Comparison of ENCODE assay signal across 12 mouse cellular contexts in genomic region chr7:142498575-142498974, GRCm38 (mm10). TPM values are rescaled to one million over a fixed set of nuclear protein-coding genes. Genes with fewer than 3 reads are reported as not detected.
DNase-seq lines count a peak whose midpoint lies in the region; ATAC-seq and TF ChIP-seq lines count a peak whose summit lies in the region.
"Had no signal": no experiment of that assay in that cellular context is flagged by ENCODE, and none has a peak within 500 bp of the region (broad histone marks: within the 10 kb centered on the region; RNA-seq: fewer than 3 reads in every experiment).

Tnnt3 (plus strand) TSS chr7:142498836.

- H3K4me2 ChIP-seq in embryonic facial prominence, embryonic 14.5 days (ENCODE audit: low read depth, low read length), result no peak within 1 kb of the TSS
- no peak within 1 kb of the TSS for H3K4me2 ChIP-seq in limb, embryonic 12.5 days
- H3K4me2 ChIP-seq: liver, embryonic 13.5 days had no signal

- no peaks in the 10 kb centered on the region for H3K36me3 ChIP-seq in kidney, adult 2 months (ENCODE audit: control insufficient read depth, insufficient read depth, low read length)
- no peaks in the 10 kb centered on the region for H3K36me3 ChIP-seq in embryonic facial prominence, embryonic 14.5 days (ENCODE audit: control insufficient read depth, insufficient read depth, low read length)
- no peaks in the 10 kb centered on the region for H3K36me3 ChIP-seq in limb, embryonic 12.5 days
- H3K36me3 ChIP-seq: liver, embryonic 13.5 days had no signal

- no peak within 1 kb of the TSS for H3K27ac ChIP-seq in kidney, adult 2 months (ENCODE audit: insufficient read depth, low read depth, low read length)
- no peak within 1 kb of the TSS for H3K27ac ChIP-seq in brown adipose tissue, adult 24 weeks (replicated peaks; ENCODE audit: low read depth, low read length)
- H3K27ac ChIP-seq in embryonic facial prominence, embryonic 14.5 days (replicated peaks; ENCODE audit: low read depth, low read length), result peak within 1 kb of the TSS; percentile 62
- peak within 1 kb of the TSS; percentile 24; the same call in 1 of the 2 replicates for H3K27ac ChIP-seq in limb, embryonic 12.5 days
- H3K27ac ChIP-seq: liver, embryonic 13.5 days had no signal

- TF ChIP-seq CTCF in kidney, adult 2 months (conservative IDR thresholded peaks at IDR 0.05; ENCODE audit: insufficient read depth, insufficient read length, low read depth, low read length), result no peak

- H3K4me1 ChIP-seq in kidney, adult 2 months (ENCODE audit: control insufficient read depth, insufficient read depth, low read length), result no peaks in the 10 kb centered on the region
- H3K4me1 ChIP-seq in brown adipose tissue, adult 24 weeks (ENCODE audit: control insufficient read depth, insufficient read depth, insufficient read length, low read length), result peaks cover 5% of the 10 kb centered on the region
- peaks cover 3% of the 10 kb centered on the region; the same call in 1 of the 2 replicates for H3K4me1 ChIP-seq in embryonic facial prominence, embryonic 14.5 days (ENCODE audit: control insufficient read depth, insufficient read depth, low read length)
- peaks cover 5% of the 10 kb centered on the region for H3K4me1 ChIP-seq in limb, embryonic 12.5 days (replicated peaks)
- H3K4me1 ChIP-seq: liver, embryonic 13.5 days had no signal

- H3K27me3 ChIP-seq in kidney, adult 2 months (replicated peaks; ENCODE audit: control insufficient read depth, insufficient read depth, low read length), result no peaks in the 10 kb centered on the region
- no peaks in the 10 kb centered on the region for H3K27me3 ChIP-seq in embryonic facial prominence, embryonic 14.5 days (replicated peaks; ENCODE audit: control insufficient read depth, insufficient read depth, low read length)
- H3K27me3 ChIP-seq in limb, embryonic 12.5 days, result no peaks in the 10 kb centered on the region

- H3K4me3 ChIP-seq in kidney, adult 2 months (ENCODE audit: insufficient read depth, low read depth, low read length), result no peak within 1 kb of the TSS
- no peak within 1 kb of the TSS for H3K4me3 ChIP-seq in brown adipose tissue, adult 24 weeks (ENCODE audit: insufficient read depth, low read depth, low read length)
- no peak within 1 kb of the TSS for H3K4me3 ChIP-seq in embryonic facial prominence, embryonic 14.5 days (ENCODE audit: low read depth, low read length)
- no peak within 1 kb of the TSS for H3K4me3 ChIP-seq in limb, embryonic 12.5 days (replicated peaks)
- H3K4me3 ChIP-seq: liver, embryonic 13.5 days had no signal

- DNase-seq in kidney, adult 2 months, result no peak
- DNase-seq in kidney, postnatal 25 days, result no peak
- no peak for DNase-seq in embryonic facial prominence, embryonic 14.5 days (ENCODE audit: low spot score)
- no peak for DNase-seq in cerebellum, adult 8-10 months
- DNase-seq in cerebellum, adult 9-10 months, result no peak
- DNase-seq: liver, embryonic 13.5 days; thymus, adult 2 months had no signal

- 94% methylated on average over 2 of the region's 2 CpGs for WGBS in kidney, adult 2 months
- 94% methylated on average over 2 of the region's 2 CpGs for WGBS in embryonic facial prominence, embryonic 14.5 days
- 91% methylated on average over 2 of the region's 2 CpGs for WGBS in limb, embryonic 12.5 days

- H3K9ac ChIP-seq in embryonic facial prominence, embryonic 14.5 days (ENCODE audit: low read depth, low read length), result no peak within 1 kb of the TSS
- H3K9ac ChIP-seq in limb, embryonic 12.5 days (replicated peaks), result no peak within 1 kb of the TSS
- H3K9ac ChIP-seq: liver, embryonic 13.5 days had no signal

- no peak for TF ChIP-seq POLR2A in kidney, adult 2 months (IDR thresholded peaks at IDR 0.05; ENCODE audit: low read depth, low read length)

- no peak; the same call in 1 of the 2 replicates for ATAC-seq in embryonic facial prominence, embryonic 14.5 days (ENCODE audit: low read depth)
- no peak for ATAC-seq in limb, embryonic 12.5 days (ENCODE audit: insufficient number of reproducible peaks, insufficient read depth, low FRiP score, low TSS enrichment, low read depth)
- ATAC-seq: activated CD4-positive, CD25-positive, alpha-beta regulatory T cell, adult 4 months; hindbrain, embryonic 16.5 days had no signal

- no peaks in the 10 kb centered on the region for H3K9me3 ChIP-seq in embryonic facial prominence, embryonic 14.5 days (ENCODE audit: control insufficient read depth, low read length)
- no peaks in the 10 kb centered on the region for H3K9me3 ChIP-seq in limb, embryonic 12.5 days
- H3K9me3 ChIP-seq: liver, embryonic 13.5 days had no signal

RNA-seq across cellular contexts. Expression of gene Tnnt3, which starts in this region (rescaled TPM):
- 48.3 TPM in 1 of 2 replicates, not detected in the other for polyA plus RNA-seq in kidney, adult 2 months (2012; rRNA removed)
- polyA plus RNA-seq in brown adipose tissue, adult 24 weeks (2012; ENCODE audit: insufficient read depth, insufficient read length, missing spikeins), result 455 and 586 TPM in 2 replicates
- 376 and 643 TPM in 2 replicates for polyA plus RNA-seq in embryonic facial prominence, embryonic 14.5 days (2014; fragmentation: Nextera tagmentation; extraction: Ambion mirVana)
- 14.3 and 17.3 TPM in 2 replicates for polyA plus RNA-seq in limb, embryonic 12.5 days (2016; fragmentation: Nextera tagmentation; extraction: Ambion mirVana)
- polyA plus RNA-seq: small intestine, adult 2 months had no signal

Comparison
In these comparisons a context has a peak if more than half of its experiments do, and no peak if none do; other contexts are left out.
1. H3K27ac ChIP-seq: peak in embryonic facial prominence, embryonic 14.5 days (single experiment) and limb, embryonic 12.5 days (single experiment); none in kidney, adult 2 months (single experiment) and brown adipose tissue, adult 24 weeks (single experiment).